Mouse (Mus musculus): ENCODE results near the gene Wbp2.

GRCm38 (mm10) chr11:116041833-116042232 lies 45.0 kb downstream of the Wbp2 start:
- TF ChIP-seq CTCF (IDR thresholded peaks at IDR 0.05; ENCODE audit: extremely low read depth, insufficient read length, insufficient replicate concordance, low read depth, low read length): no peak
- TF ChIP-seq POLR2A (IDR thresholded peaks at IDR 0.05; ENCODE audit: low read depth, low read length): no peak

Data from small intestine, adult 2 months (tissue).